Mouse (Mus musculus): ENCODE measurements around the gene Senp2.
"Not testable (repeated sequence)": the region's sequence is repeated elsewhere in the genome, so short reads cannot be mapped to it uniquely, and the experiment has no call there.

The Senp2 gene

GRCm38 (mm10) chr16:22009099-22009584, at the start of gene Senp2:
Gene Senp2 (plus strand): TSS chr16:22009484.
- peak; percentile 100 for DNase-seq (ENCODE audit: extremely low spot score, low spot score)

- DNase-seq (ENCODE audit: extremely low spot score, low spot score), result no peak
Observed at GRCm38 (mm10) chr16:21965576-21965975, 43.7 kb upstream of the Senp2 start.

- DNase-seq (ENCODE audit: extremely low spot score, low spot score), result no peak
Observed at GRCm38 (mm10) chr16:21969874-21970273, 39.4 kb upstream of the Senp2 start.

- no peak for DNase-seq (ENCODE audit: extremely low spot score, low spot score)
Observed at GRCm38 (mm10) chr16:21970536-21970935, 38.7 kb upstream of the Senp2 start.

- no peak for DNase-seq (ENCODE audit: extremely low spot score, low spot score)
Observed at GRCm38 (mm10) chr16:21971446-21971845, 37.8 kb upstream of the Senp2 start.

- DNase-seq (ENCODE audit: extremely low spot score, low spot score), result no peak
Observed at GRCm38 (mm10) chr16:21976203-21976602, 33.1 kb upstream of the Senp2 start.

GRCm38 (mm10) chr16:21977347-21977746, 31.9 kb upstream of the Senp2 start:
- DNase-seq (ENCODE audit: extremely low spot score, low spot score), result no peak

GRCm38 (mm10) chr16:21983146-21983545, 26.1 kb upstream of the Senp2 start:
- DNase-seq (ENCODE audit: extremely low spot score, low spot score), result no peak

- DNase-seq (ENCODE audit: extremely low spot score, low spot score), result no peak
Observed at GRCm38 (mm10) chr16:21983581-21983980, 25.7 kb upstream of the Senp2 start.

- no peak for DNase-seq (ENCODE audit: extremely low spot score, low spot score)
Observed at GRCm38 (mm10) chr16:21984091-21984490, 25.2 kb upstream of the Senp2 start.

- DNase-seq (ENCODE audit: extremely low spot score, low spot score), result no peak
Observed at GRCm38 (mm10) chr16:21986191-21986590, 23.1 kb upstream of the Senp2 start.

GRCm38 (mm10) chr16:21987956-21988355, 21.3 kb upstream of the Senp2 start:
- no peak for DNase-seq (ENCODE audit: extremely low spot score, low spot score)

- DNase-seq (ENCODE audit: extremely low spot score, low spot score), result not testable (repeated sequence)
Observed at GRCm38 (mm10) chr16:21990893-21991292, 18.4 kb upstream of the Senp2 start.

GRCm38 (mm10) chr16:21991774-21992173, 17.5 kb upstream of the Senp2 start:
- DNase-seq (ENCODE audit: extremely low spot score, low spot score), result no peak

- no peak for DNase-seq (ENCODE audit: extremely low spot score, low spot score)
Observed at GRCm38 (mm10) chr16:21995304-21995703, 14.0 kb upstream of the Senp2 start, which contains the start of gene Liph. Gene Liph (minus strand): TSS chr16:21995663.

- no peak for DNase-seq (ENCODE audit: extremely low spot score, low spot score)
Observed at GRCm38 (mm10) chr16:21996402-21996801, 12.9 kb upstream of the Senp2 start.

GRCm38 (mm10) chr16:21996881-21997641, 12.2 kb upstream of the Senp2 start:
- DNase-seq (ENCODE audit: extremely low spot score, low spot score), result no peak

GRCm38 (mm10) chr16:21998061-21998460, 11.2 kb upstream of the Senp2 start:
- no peak for DNase-seq (ENCODE audit: extremely low spot score, low spot score)

GRCm38 (mm10) chr16:21999941-22000690, 9.2 kb upstream of the Senp2 start:
- DNase-seq (ENCODE audit: extremely low spot score, low spot score), result no peak

GRCm38 (mm10) chr16:22001172-22001571, 8.1 kb upstream of the Senp2 start:
- no peak for DNase-seq (ENCODE audit: extremely low spot score, low spot score)

- DNase-seq (ENCODE audit: extremely low spot score, low spot score), result no peak
Observed at GRCm38 (mm10) chr16:22001606-22002005, 7.7 kb upstream of the Senp2 start.

- DNase-seq (ENCODE audit: extremely low spot score, low spot score), result no peak
Observed at GRCm38 (mm10) chr16:22009596-22009995, 312 bp downstream of the Senp2 start.

Data from neural tube, embryonic 10.5 days (tissue).